Mouse (Mus musculus): ENCODE measurements around the gene Tpcn1. TPM values are rescaled to one million over a fixed set of nuclear protein-coding genes. Genes with fewer than 3 reads are reported as not detected.
"Not testable (repeated sequence)": the region's sequence is repeated elsewhere in the genome, so short reads cannot be mapped to it uniquely, and the experiment has no call there.

The Tpcn1 gene
- polyA plus RNA-seq, 1 experiment from 2014 or later: 28.4 TPM

DNA sequence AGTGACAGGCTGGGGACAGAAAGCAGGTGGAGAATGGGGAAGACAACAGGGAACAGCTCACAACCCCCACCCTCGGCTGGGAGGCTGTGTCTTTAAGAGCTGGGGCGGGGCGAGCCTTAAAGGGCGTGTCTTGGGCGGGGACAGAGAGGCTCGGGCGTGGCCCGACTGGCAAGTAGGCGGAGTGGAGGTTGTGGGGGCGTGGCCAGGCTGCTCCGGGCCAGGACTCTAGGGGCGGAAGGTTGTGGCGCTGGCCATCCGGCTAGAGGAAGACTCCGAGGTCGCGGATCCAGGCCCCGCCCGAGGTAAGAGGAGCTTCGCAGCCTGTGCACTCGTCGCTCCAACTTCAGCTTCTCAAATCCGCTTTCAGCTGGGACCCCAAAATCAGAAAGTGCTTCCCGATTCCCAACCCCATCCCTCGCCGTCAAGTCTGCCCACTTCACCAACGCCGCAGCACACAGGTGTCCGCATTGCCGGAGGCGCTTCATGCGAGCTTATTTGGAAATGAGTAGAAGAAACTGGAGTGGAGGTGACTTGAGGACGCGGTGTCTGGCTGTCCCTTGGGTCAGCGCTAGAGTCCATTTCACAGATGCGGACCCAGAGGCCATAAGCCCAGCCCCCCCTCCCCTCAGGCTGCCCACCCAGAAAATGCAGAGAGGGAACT lies 77.4 kb downstream of the Tpcn1 start, which contains the start of gene Slc8b1:
Slc8b1 (plus strand) TSS at position 187 of the 661 bp plus-strand sequence.
- under 1% methylated on average over 36 of the region's 36 CpGs for WGBS
- Histone ChIP-seq H3K36me3 (no peaks in the 10 kb centered on the region), H3K9me3 (replicated peaks) (no peaks in the 10 kb centered on the region), H3K27me3 (no peaks in the 10 kb centered on the region), H3K9ac (peak within 1 kb of the TSS; percentile 37), H3K4me1 (peaks cover 54% of the 10 kb centered on the region), H3K4me3 (replicated peaks) (peak within 1 kb of the TSS; percentile 63), H3K4me2 (replicated peaks) (peak within 1 kb of the TSS; percentile 81), H3K27ac (replicated peaks) (0 out of 2 replicates have a peak within 1 kb of the TSS, but pooled peaks have one; percentile 60)
- peak; percentile 89 for ATAC-seq (ENCODE audit: insufficient number of reproducible peaks, low FRiP score, low TSS enrichment, low read depth)

DNA sequence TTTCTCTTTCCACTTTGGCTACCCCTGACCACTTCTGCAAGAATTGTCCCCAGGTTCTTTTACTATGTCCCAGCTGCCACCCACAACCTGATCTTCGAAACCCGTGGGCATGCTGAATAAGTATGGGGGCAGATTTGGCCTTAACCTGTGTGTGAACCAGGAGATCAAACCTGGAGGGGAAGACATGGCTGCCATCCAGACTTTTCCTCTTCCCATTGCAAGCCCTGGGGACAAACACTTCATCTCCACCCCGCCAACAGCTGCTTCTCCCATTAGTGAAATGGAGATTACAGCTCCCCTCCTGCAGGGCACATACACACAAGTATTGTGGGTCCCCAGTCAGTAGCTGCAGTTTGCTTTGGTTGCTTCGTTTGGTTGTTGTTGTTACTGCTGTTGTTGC lies 81.2 kb downstream of the Tpcn1 start:
- no peak for ATAC-seq (ENCODE audit: insufficient number of reproducible peaks, low FRiP score, low TSS enrichment, low read depth)
- Histone ChIP-seq H3K27me3 (no peaks in the 10 kb centered on the region), H3K9ac (no peak overlapping the region), H3K9me3 (replicated peaks) (no peaks in the 10 kb centered on the region), H3K27ac (replicated peaks) (no peak overlapping the region), H3K36me3 (no peaks in the 10 kb centered on the region), H3K4me1 (peaks cover 36% of the 10 kb centered on the region), H3K4me2 (replicated peaks) (no peak overlapping the region), H3K4me3 (replicated peaks) (no peak overlapping the region)
- 44% methylated on average over 4 of the region's 4 CpGs for WGBS

DNA sequence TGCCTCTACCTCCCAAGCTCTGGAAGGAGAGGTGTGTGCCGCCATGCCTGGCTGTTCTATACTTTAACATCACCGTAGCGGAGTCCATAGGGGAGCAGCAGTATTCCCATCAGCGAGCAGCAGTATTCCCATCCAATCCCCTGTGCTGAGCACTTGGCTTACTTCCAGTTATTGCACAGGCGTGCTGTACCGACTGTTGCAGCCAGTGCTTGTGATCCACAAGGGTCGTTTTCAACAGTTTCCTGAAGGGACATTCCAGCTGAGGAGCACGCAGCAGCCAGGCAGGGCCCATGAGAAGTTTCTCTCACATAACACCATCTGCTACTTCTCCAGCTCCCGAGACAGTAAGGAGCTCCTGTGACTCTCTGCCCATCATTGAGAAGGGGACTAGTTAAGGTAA lies 82.0 kb downstream of the Tpcn1 start:
- H3K27me3 ChIP-seq: no peaks in the 10 kb centered on the region
- no peaks in the 10 kb centered on the region for H3K9me3 ChIP-seq (replicated peaks)
- no peak for ATAC-seq (ENCODE audit: insufficient number of reproducible peaks, low FRiP score, low TSS enrichment, low read depth)
- no peak overlapping the region for H3K4me3 ChIP-seq (replicated peaks)
- 49% methylated on average over 9 of the region's 9 CpGs for WGBS
- H3K4me1 ChIP-seq: peaks cover 37% of the 10 kb centered on the region
- no peaks in the 10 kb centered on the region for H3K36me3 ChIP-seq
- H3K27ac ChIP-seq (replicated peaks): no peak overlapping the region
- H3K4me2 ChIP-seq (replicated peaks): no peak overlapping the region
- H3K9ac ChIP-seq: no peak overlapping the region

GRCm38 (mm10) chr5:120505781-120506180 lies 82.7 kb downstream of the Tpcn1 start:
- peak overlapping the region; percentile 32; the same call in 1 of the 2 replicates for H3K4me2 ChIP-seq (replicated peaks)
- 64% methylated on average over 9 of the region's 9 CpGs for WGBS
- H3K27me3 ChIP-seq: no peaks in the 10 kb centered on the region
- H3K27ac ChIP-seq (replicated peaks): no peak overlapping the region
- H3K4me1 ChIP-seq: peaks cover 33% of the 10 kb centered on the region
- H3K9ac ChIP-seq: no peak overlapping the region
- H3K9me3 ChIP-seq (replicated peaks): no peaks in the 10 kb centered on the region
- H3K4me3 ChIP-seq (replicated peaks): no peak overlapping the region
- H3K36me3 ChIP-seq: no peaks in the 10 kb centered on the region
- no peak for ATAC-seq (ENCODE audit: insufficient number of reproducible peaks, low FRiP score, low TSS enrichment, low read depth)

- no peak overlapping the region for H3K27ac ChIP-seq (replicated peaks)
Measured at GRCm38 (mm10) chr5:120505368-120505767, 83.1 kb downstream of the Tpcn1 start.

DNA sequence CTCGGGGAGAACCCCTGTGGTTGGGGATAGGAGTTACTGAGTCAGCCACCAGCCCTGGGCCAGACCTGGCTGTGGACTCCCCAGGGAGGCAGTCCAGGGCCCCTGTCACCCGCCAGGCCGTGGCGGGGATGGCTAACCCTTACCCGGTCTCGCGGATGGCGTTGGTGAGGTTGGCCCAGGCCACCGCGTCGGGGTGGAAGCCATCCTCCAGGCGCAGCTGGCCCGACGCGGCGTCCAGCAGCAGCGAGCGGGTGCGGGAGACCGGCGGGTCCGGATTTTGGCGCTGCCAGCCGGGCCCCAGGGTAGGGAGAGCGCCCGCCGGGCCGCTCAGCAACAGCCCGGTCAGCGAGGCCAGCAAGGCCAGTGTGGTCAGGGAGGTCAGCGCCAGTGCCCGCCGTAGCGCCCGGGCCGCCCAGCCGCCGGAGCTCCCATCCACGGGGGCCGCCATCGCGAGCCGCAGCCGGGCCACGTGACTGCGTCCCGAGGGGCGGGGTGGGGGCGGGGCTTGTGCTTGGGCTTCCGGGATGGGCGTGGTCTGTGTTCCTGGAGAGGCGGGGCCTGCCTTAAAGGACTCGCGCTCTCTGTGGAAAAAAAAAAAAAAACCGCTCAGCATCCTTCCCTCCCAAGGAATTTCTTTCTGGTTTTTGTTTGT lies 85.2 kb downstream of the Tpcn1 start, which contains the start of gene Plbd2:
Plbd2 (minus strand) TSS at position 482 of the 652 bp plus-strand sequence.
- Histone ChIP-seq H3K9me3 (replicated peaks) (no peaks in the 10 kb centered on the region), H3K4me2 (replicated peaks) (peak within 1 kb of the TSS; percentile 93), H3K27ac (replicated peaks) (no peak within 1 kb of the TSS; the same call in 1 of the 2 replicates), H3K36me3 (0 out of 2 replicates have a peak, but pooled peaks cover 3% of the 10 kb centered on the region), H3K4me3 (replicated peaks) (peak within 1 kb of the TSS; percentile 73), H3K4me1 (peaks cover 27% of the 10 kb centered on the region), H3K9ac (peak within 1 kb of the TSS; percentile 71), H3K27me3 (no peaks in the 10 kb centered on the region)
- peak; percentile 65 for ATAC-seq (ENCODE audit: insufficient number of reproducible peaks, low FRiP score, low TSS enrichment, low read depth)
- under 1% methylated on average over 43 of the region's 55 CpGs for WGBS

More at GRCm38 (mm10) chr5:120505368-120505767, 83.1 kb downstream of the Tpcn1 start:
- Histone ChIP-seq H3K4me3 (replicated peaks) (0 out of 2 replicates have a peak overlapping the region, but pooled peaks have one; percentile 14), H3K36me3 (no peaks in the 10 kb centered on the region), H3K4me1 (peaks cover 29% of the 10 kb centered on the region), H3K9me3 (replicated peaks) (no peaks in the 10 kb centered on the region), H3K9ac (no peak overlapping the region), H3K27me3 (no peaks in the 10 kb centered on the region), H3K4me2 (replicated peaks) (peak overlapping the region; percentile 32; the same call in 1 of the 2 replicates)
- 17% methylated on average over 16 of the region's 16 CpGs for WGBS
- no peak for ATAC-seq (ENCODE audit: insufficient number of reproducible peaks, low FRiP score, low TSS enrichment, low read depth)

DNA sequence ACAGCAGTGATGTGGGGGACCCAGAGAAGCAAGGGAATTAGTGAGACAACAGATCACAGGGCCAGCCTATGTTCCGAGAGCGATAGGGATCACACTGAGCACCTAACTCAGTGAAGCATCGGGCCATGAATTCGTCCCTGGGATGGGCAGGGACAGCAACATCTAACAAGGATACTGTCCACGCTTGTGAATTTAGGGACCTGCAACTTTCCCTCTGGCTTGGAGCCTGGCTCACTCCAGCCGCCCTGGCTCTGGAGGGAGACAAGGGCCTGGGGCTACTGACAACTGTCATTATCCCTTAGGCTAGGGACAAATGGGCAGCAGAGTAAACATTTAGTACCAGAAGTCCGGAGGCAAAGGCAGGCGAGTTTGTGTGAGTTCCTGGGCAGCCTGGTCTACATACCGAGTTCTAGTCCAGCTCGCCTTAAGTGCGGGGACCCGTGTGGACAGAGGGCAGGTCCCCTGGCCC lies 85.8 kb downstream of the Tpcn1 start:
- Histone ChIP-seq H3K4me3 (replicated peaks) (peak overlapping the region; percentile 73), H3K27ac (replicated peaks) (no peak overlapping the region; the same call in 1 of the 2 replicates), H3K4me1 (peaks cover 27% of the 10 kb centered on the region), H3K9ac (peak overlapping the region; percentile 71), H3K36me3 (0 out of 2 replicates have a peak, but pooled peaks cover 3% of the 10 kb centered on the region), H3K9me3 (replicated peaks) (no peaks in the 10 kb centered on the region), H3K4me2 (replicated peaks) (peak overlapping the region; percentile 93), H3K27me3 (no peaks in the 10 kb centered on the region)
- no peak; the same call in 1 of the 2 replicates for ATAC-seq (ENCODE audit: insufficient number of reproducible peaks, low FRiP score, low TSS enrichment, low read depth)
- WGBS: 5% methylated on average over 12 of the region's 12 CpGs

DNA sequence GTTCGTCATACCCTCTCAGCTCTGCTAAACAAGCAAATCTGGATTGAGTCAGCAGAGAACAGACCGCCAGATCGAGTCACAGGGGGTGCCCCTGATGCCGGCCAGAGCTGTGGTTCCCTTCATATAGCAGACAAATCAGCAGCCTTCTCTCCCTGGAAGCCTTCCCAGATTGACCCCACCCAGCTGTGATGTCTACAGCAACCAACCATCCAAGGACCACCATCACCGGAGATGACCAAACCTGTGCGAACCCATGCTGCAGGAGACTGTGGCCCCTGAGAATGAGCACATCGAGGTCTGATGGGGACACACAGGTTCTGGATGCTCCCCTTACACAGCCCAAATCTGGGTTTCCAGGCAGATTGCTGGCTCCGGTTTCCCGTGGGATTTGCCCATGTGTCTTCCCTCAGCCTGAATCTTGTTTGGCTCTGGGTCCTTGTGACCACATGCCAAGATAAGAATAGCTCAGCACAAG lies 86.3 kb downstream of the Tpcn1 start:
- Histone ChIP-seq H3K4me3 (replicated peaks) (peak overlapping the region; percentile 73), H3K36me3 (0 out of 2 replicates have a peak, but pooled peaks cover 5% of the 10 kb centered on the region), H3K4me1 (peaks cover 27% of the 10 kb centered on the region), H3K27me3 (no peaks in the 10 kb centered on the region), H3K27ac (replicated peaks) (no peak overlapping the region), H3K9ac (no peak overlapping the region), H3K4me2 (replicated peaks) (peak overlapping the region; percentile 93), H3K9me3 (replicated peaks) (no peaks in the 10 kb centered on the region)
- no peak for ATAC-seq (ENCODE audit: insufficient number of reproducible peaks, low FRiP score, low TSS enrichment, low read depth)
- 49% methylated on average over 9 of the region's 9 CpGs for WGBS

DNA sequence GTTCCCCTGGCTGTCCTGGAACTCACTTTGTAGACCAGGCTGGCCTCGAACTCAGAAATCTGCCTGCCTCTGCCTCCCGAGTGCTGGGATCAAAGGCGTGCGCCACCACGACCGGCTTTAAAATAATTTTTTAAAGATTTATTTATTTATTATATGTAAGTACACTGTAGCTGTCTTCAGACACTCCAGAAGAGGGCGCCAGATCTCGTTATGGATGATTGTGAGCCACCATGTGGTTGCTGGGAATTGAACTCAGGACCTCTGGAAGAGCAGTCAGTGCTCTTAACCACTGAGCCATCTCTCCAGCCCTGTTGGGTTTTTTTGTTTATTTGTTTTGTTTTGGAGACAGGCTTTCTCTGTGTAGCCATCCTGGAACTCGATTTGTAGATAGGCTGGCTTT lies 87.9 kb downstream of the Tpcn1 start:
- not testable (repeated sequence) for H3K27me3 ChIP-seq; H3K27ac ChIP-seq (replicated peaks); H3K4me2 ChIP-seq (replicated peaks); H3K9me3 ChIP-seq (replicated peaks); H3K36me3 ChIP-seq; H3K4me3 ChIP-seq (replicated peaks); H3K9ac ChIP-seq; ATAC-seq (ENCODE audit: insufficient number of reproducible peaks, low FRiP score, low TSS enrichment, low read depth)
- 89% methylated on average over 9 of the region's 9 CpGs for WGBS
- peaks cover 22% of the 10 kb centered on the region for H3K4me1 ChIP-seq

- no peak overlapping the region for H3K9ac ChIP-seq
- H3K27ac ChIP-seq (replicated peaks): no peak overlapping the region
- H3K36me3 ChIP-seq: peaks cover 9% of the 10 kb centered on the region; the same call in 1 of the 2 replicates
- no peak overlapping the region for H3K4me3 ChIP-seq (replicated peaks)
- ATAC-seq (ENCODE audit: insufficient number of reproducible peaks, low FRiP score, low TSS enrichment, low read depth): no peak
- H3K27me3 ChIP-seq: no peaks in the 10 kb centered on the region
- H3K4me1 ChIP-seq: peaks cover 17% of the 10 kb centered on the region
- no peaks in the 10 kb centered on the region for H3K9me3 ChIP-seq (replicated peaks)
- WGBS: 77% methylated on average over 4 of the region's 4 CpGs
- H3K4me2 ChIP-seq (replicated peaks): no peak overlapping the region
Measured at GRCm38 (mm10) chr5:120499202-120499601, 89.3 kb downstream of the Tpcn1 start.

GRCm38 (mm10) chr5:120497071-120497470 lies 91.4 kb downstream of the Tpcn1 start:
- Histone ChIP-seq H3K4me1 (peaks cover 7% of the 10 kb centered on the region), H3K36me3 (peaks cover 27% of the 10 kb centered on the region), H3K9me3 (replicated peaks) (no peaks in the 10 kb centered on the region), H3K9ac (no peak overlapping the region), H3K4me3 (replicated peaks) (no peak overlapping the region), H3K27me3 (no peaks in the 10 kb centered on the region), H3K4me2 (replicated peaks) (no peak overlapping the region), H3K27ac (replicated peaks) (no peak overlapping the region)
- 86% methylated on average over 3 of the region's 3 CpGs for WGBS
- no peak for ATAC-seq (ENCODE audit: insufficient number of reproducible peaks, low FRiP score, low TSS enrichment, low read depth)

Measured in embryonic facial prominence, embryonic 15.5 days (tissue).